Mouse (Mus musculus): ENCODE data around the gene Tmem60. TPM values are rescaled to one million over a fixed set of nuclear protein-coding genes. Genes with fewer than 3 reads are reported as not detected.

The Tmem60 gene
- polyA plus RNA-seq, 2 experiments = 36.2 to 58.4 TPM

- Histone ChIP-seq H3K9me3 (ENCODE audit: control insufficient read depth, low read length) (no peaks in the 10 kb centered on the region), H3K27ac (replicated peaks; ENCODE audit: low read depth, low read length) (no peak overlapping the region), H3K27me3 (ENCODE audit: control insufficient read depth, insufficient read depth, low read length) (no peaks in the 10 kb centered on the region), H3K9ac (ENCODE audit: low read depth, low read length, severe bottlenecking) (no peak overlapping the region), H3K4me2 (replicated peaks; ENCODE audit: low read depth, low read length, severe bottlenecking) (no peak overlapping the region), H3K36me3 (ENCODE audit: control insufficient read depth, insufficient read depth, low read length) (peaks cover 29% of the 10 kb centered on the region), H3K4me3 (replicated peaks; ENCODE audit: low read length) (no peak overlapping the region), H3K4me1 (ENCODE audit: control insufficient read depth, insufficient read depth, low read length) (no peaks in the 10 kb centered on the region)
- no peak for TF ChIP-seq POLR2A (IDR thresholded peaks at IDR 0.05; ENCODE audit: borderline replicate concordance, extremely low read depth, insufficient read depth, insufficient read length)
- no peak for DNase-seq (ENCODE audit: low spot score)
- WGBS = 93% methylated on average over 7 of the region's 7 CpGs
- no peak for ATAC-seq (ENCODE audit: low FRiP score, low read depth)
Observed at GRCm38 (mm10) chr5:20906191-20906590, 24.2 kb downstream of the Tmem60 start.

- Histone ChIP-seq H3K4me1 (ENCODE audit: control insufficient read depth, insufficient read depth, low read length) (no peaks in the 10 kb centered on the region), H3K9me3 (ENCODE audit: control insufficient read depth, low read length) (no peaks in the 10 kb centered on the region), H3K4me2 (replicated peaks; ENCODE audit: low read depth, low read length, severe bottlenecking) (no peak overlapping the region), H3K27ac (replicated peaks; ENCODE audit: low read depth, low read length) (no peak overlapping the region), H3K9ac (ENCODE audit: low read depth, low read length, severe bottlenecking) (no peak overlapping the region), H3K36me3 (ENCODE audit: control insufficient read depth, insufficient read depth, low read length) (peaks cover 16% of the 10 kb centered on the region), H3K27me3 (ENCODE audit: control insufficient read depth, insufficient read depth, low read length) (no peaks in the 10 kb centered on the region), H3K4me3 (replicated peaks; ENCODE audit: low read length) (no peak overlapping the region)
- TF ChIP-seq POLR2A (IDR thresholded peaks at IDR 0.05; ENCODE audit: borderline replicate concordance, extremely low read depth, insufficient read depth, insufficient read length) = no peak
- DNase-seq (ENCODE audit: low spot score) = no peak
- WGBS = 81% methylated on average over 2 of the region's 2 CpGs
- ATAC-seq (ENCODE audit: low FRiP score, low read depth) = no peak
Observed at GRCm38 (mm10) chr5:20911741-20912140, 29.8 kb downstream of the Tmem60 start.

- Histone ChIP-seq H3K4me3 (replicated peaks; ENCODE audit: low read length) (no peak overlapping the region), H3K27me3 (ENCODE audit: control insufficient read depth, insufficient read depth, low read length) (no peaks in the 10 kb centered on the region), H3K9ac (ENCODE audit: low read depth, low read length, severe bottlenecking) (no peak overlapping the region), H3K9me3 (ENCODE audit: control insufficient read depth, low read length) (no peaks in the 10 kb centered on the region), H3K4me1 (ENCODE audit: control insufficient read depth, insufficient read depth, low read length) (no peaks in the 10 kb centered on the region), H3K36me3 (ENCODE audit: control insufficient read depth, insufficient read depth, low read length) (peaks cover 6% of the 10 kb centered on the region; the same call in 1 of the 2 replicates), H3K27ac (replicated peaks; ENCODE audit: low read depth, low read length) (no peak overlapping the region), H3K4me2 (replicated peaks; ENCODE audit: low read depth, low read length, severe bottlenecking) (no peak overlapping the region)
- ATAC-seq (ENCODE audit: low FRiP score, low read depth) = peak; percentile 34; the same call in 1 of the 2 replicates
- peak; percentile 72 for DNase-seq (ENCODE audit: low spot score)
- 68% methylated on average over 11 of the region's 11 CpGs for WGBS
- no peak for TF ChIP-seq POLR2A (IDR thresholded peaks at IDR 0.05; ENCODE audit: borderline replicate concordance, extremely low read depth, insufficient read depth, insufficient read length)
Observed at GRCm38 (mm10) chr5:20913372-20914275, 31.6 kb downstream of the Tmem60 start.

- Histone ChIP-seq H3K4me3 (replicated peaks; ENCODE audit: low read length) (no peak overlapping the region), H3K9ac (ENCODE audit: low read depth, low read length, severe bottlenecking) (no peak overlapping the region), H3K9me3 (ENCODE audit: control insufficient read depth, low read length) (no peaks in the 10 kb centered on the region), H3K27me3 (ENCODE audit: control insufficient read depth, insufficient read depth, low read length) (no peaks in the 10 kb centered on the region), H3K36me3 (ENCODE audit: control insufficient read depth, insufficient read depth, low read length) (peaks cover 6% of the 10 kb centered on the region; the same call in 1 of the 2 replicates), H3K4me1 (ENCODE audit: control insufficient read depth, insufficient read depth, low read length) (no peaks in the 10 kb centered on the region), H3K4me2 (replicated peaks; ENCODE audit: low read depth, low read length, severe bottlenecking) (no peak overlapping the region), H3K27ac (replicated peaks; ENCODE audit: low read depth, low read length) (no peak overlapping the region)
- no peak for ATAC-seq (ENCODE audit: low FRiP score, low read depth)
- 95% methylated on average over 4 of the region's 4 CpGs for WGBS
- TF ChIP-seq POLR2A (IDR thresholded peaks at IDR 0.05; ENCODE audit: borderline replicate concordance, extremely low read depth, insufficient read depth, insufficient read length) = no peak
- DNase-seq (ENCODE audit: low spot score) = no peak
Observed at GRCm38 (mm10) chr5:20918967-20919366, 37.0 kb downstream of the Tmem60 start.

GRCm38 (mm10) chr5:20919566-20919965 lies 37.6 kb downstream of the Tmem60 start:
- WGBS = 94% methylated on average over 9 of the region's 9 CpGs
- no peak overlapping the region for H3K4me3 ChIP-seq (replicated peaks; ENCODE audit: low read length)
- H3K4me1 ChIP-seq (ENCODE audit: control insufficient read depth, insufficient read depth, low read length) = no peaks in the 10 kb centered on the region
- H3K9me3 ChIP-seq (ENCODE audit: control insufficient read depth, low read length) = no peaks in the 10 kb centered on the region
- no peak overlapping the region for H3K4me2 ChIP-seq (replicated peaks; ENCODE audit: low read depth, low read length, severe bottlenecking)
- no peak overlapping the region for H3K9ac ChIP-seq (ENCODE audit: low read depth, low read length, severe bottlenecking)
- H3K36me3 ChIP-seq (ENCODE audit: control insufficient read depth, insufficient read depth, low read length) = peaks cover 4% of the 10 kb centered on the region; the same call in 1 of the 2 replicates
- no peak for DNase-seq (ENCODE audit: low spot score)
- H3K27me3 ChIP-seq (ENCODE audit: control insufficient read depth, insufficient read depth, low read length) = no peaks in the 10 kb centered on the region
- ATAC-seq (ENCODE audit: low FRiP score, low read depth) = no peak
- no peak for TF ChIP-seq POLR2A (IDR thresholded peaks at IDR 0.05; ENCODE audit: borderline replicate concordance, extremely low read depth, insufficient read depth, insufficient read length)
- no peak overlapping the region for H3K27ac ChIP-seq (replicated peaks; ENCODE audit: low read depth, low read length)

Data from limb, embryonic 14.5 days (tissue).